ENCODE assay signal across 8 mouse cellular contexts in the genomic region with DNA sequence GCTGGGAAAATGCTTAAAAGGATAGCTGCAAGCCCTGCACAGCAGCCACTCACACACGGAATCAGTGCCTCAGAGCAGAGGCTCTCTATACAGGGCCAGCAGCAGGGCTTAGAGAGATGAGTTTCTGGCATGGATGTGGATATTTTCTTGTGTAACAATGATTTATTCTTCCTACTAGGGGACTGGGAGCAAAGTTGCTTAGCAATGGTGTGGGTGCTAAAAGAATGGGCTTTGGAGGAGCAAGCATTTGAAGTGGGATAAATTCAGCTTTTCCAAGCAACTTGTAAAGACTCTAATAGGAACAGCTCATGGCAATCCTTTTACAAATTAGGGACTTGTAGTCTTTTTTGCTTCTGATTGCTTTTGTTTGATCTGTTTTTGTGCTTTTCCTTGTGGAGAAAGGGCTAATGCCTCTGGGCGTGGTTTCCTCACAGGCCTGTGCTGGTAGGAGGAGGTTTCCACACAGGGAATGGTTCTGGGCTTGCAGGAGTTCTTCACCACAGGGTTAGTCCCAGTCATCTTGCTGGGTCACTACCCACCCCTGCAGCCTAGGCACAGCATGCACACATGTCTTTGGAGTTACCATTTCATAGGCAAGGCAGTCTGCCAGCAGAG. TPM values are rescaled to one million over a fixed set of nuclear protein-coding genes. Genes with fewer than 3 reads are reported as not detected.
DNase-seq lines count a peak whose midpoint lies in the region; ATAC-seq and TF ChIP-seq lines count a peak whose summit lies in the region.

No protein-coding gene starts in this region.

- no peak for ATAC-seq in midbrain, embryonic 11.5 days (ENCODE audit: low FRiP score)
- no peak; the same call in 1 of the 2 replicates for ATAC-seq in embryonic facial prominence, embryonic 15.5 days (ENCODE audit: insufficient number of reproducible peaks, low FRiP score, low TSS enrichment, low read depth)
- ATAC-seq in intestine, embryonic 14.5 days (replicated peaks; ENCODE audit: low FRiP score, low TSS enrichment, low read depth) = no peak
- no peak; the same call in 1 of the 2 replicates for ATAC-seq in neural tube, embryonic 15.5 days (ENCODE audit: low FRiP score)

- H3K27me3 ChIP-seq in midbrain, embryonic 10.5 days (ENCODE audit: low read depth, poor library complexity, severe bottlenecking) = no peaks in the 10 kb centered on the region
- H3K27me3 ChIP-seq in midbrain, embryonic 11.5 days (ENCODE audit: control insufficient read depth, insufficient read depth, low read length) = no peaks in the 10 kb centered on the region
- no peaks in the 10 kb centered on the region for H3K27me3 ChIP-seq in embryonic facial prominence, embryonic 15.5 days
- no peaks in the 10 kb centered on the region for H3K27me3 ChIP-seq in intestine, embryonic 14.5 days (replicated peaks; ENCODE audit: control insufficient read depth, insufficient read depth, low read length)
- no peaks in the 10 kb centered on the region for H3K27me3 ChIP-seq in neural tube, embryonic 15.5 days (replicated peaks)
- no peaks in the 10 kb centered on the region for H3K27me3 ChIP-seq in thymus, adult 2 months (ENCODE audit: control insufficient read depth, insufficient read depth, low read length)

- DNase-seq in midbrain, embryonic 10.5 days (ENCODE audit: low spot score) = no peak
- no peak for DNase-seq in midbrain, embryonic 11.5 days (ENCODE audit: low spot score, missing footprints)
- DNase-seq in intestine, embryonic 14.5 days (ENCODE audit: low spot score) = no peak
- no peak for DNase-seq in thymus, postnatal 10 days (ENCODE audit: low spot score in 2 of 2)
- DNase-seq in spleen, adult 12 weeks (ENCODE audit: low spot score) = no peak
- DNase-seq in thymus, adult 2 months = no peak

- no peak overlapping the region; the same call in 1 of the 2 replicates for H3K9ac ChIP-seq in midbrain, embryonic 11.5 days (ENCODE audit: low read length)
- no peak overlapping the region for H3K9ac ChIP-seq in embryonic facial prominence, embryonic 15.5 days
- H3K9ac ChIP-seq in intestine, embryonic 14.5 days (ENCODE audit: low read length) = no peak overlapping the region
- H3K9ac ChIP-seq in neural tube, embryonic 15.5 days (replicated peaks) = no peak overlapping the region

- H3K4me1 ChIP-seq in midbrain, embryonic 10.5 days = peaks cover 18% of the 10 kb centered on the region
- no peaks in the 10 kb centered on the region; the same call in 1 of the 2 replicates for H3K4me1 ChIP-seq in midbrain, embryonic 11.5 days (ENCODE audit: control insufficient read depth, insufficient read depth, low read length)
- peaks cover 14% of the 10 kb centered on the region for H3K4me1 ChIP-seq in embryonic facial prominence, embryonic 15.5 days
- H3K4me1 ChIP-seq in intestine, embryonic 14.5 days (replicated peaks; ENCODE audit: control insufficient read depth, insufficient read depth, low read length) = peaks cover 9% of the 10 kb centered on the region; the same call in 1 of the 2 replicates
- 0 out of 2 replicates have a peak, but pooled peaks cover 5% of the 10 kb centered on the region for H3K4me1 ChIP-seq in neural tube, embryonic 15.5 days
- H3K4me1 ChIP-seq in thymus, adult 2 months (replicated peaks; ENCODE audit: control insufficient read depth, insufficient read depth, low read length) = peaks cover 5% of the 10 kb centered on the region

- peak overlapping the region; percentile 33; the same call in 1 of the 2 replicates for H3K27ac ChIP-seq in midbrain, embryonic 10.5 days (replicated peaks)
- H3K27ac ChIP-seq in midbrain, embryonic 11.5 days (ENCODE audit: low read depth, low read length) = no peak overlapping the region
- H3K27ac ChIP-seq in embryonic facial prominence, embryonic 15.5 days (replicated peaks) = peak overlapping the region; percentile 68
- H3K27ac ChIP-seq in intestine, embryonic 14.5 days (ENCODE audit: low read depth) = peak overlapping the region; percentile 4; the same call in 1 of the 2 replicates
- peak overlapping the region; percentile 70 for H3K27ac ChIP-seq in neural tube, embryonic 15.5 days (replicated peaks)
- H3K27ac ChIP-seq in thymus, adult 2 months (ENCODE audit: control insufficient read depth, insufficient read depth, low read length) = no peak overlapping the region

- no peak for TF ChIP-seq POLR2A in thymus, adult 2 months (IDR thresholded peaks at IDR 0.05; ENCODE audit: control insufficient read depth, extremely low read depth, insufficient read depth, low read length, poor library complexity)

- no peak for TF ChIP-seq CTCF in thymus, adult 2 months (IDR thresholded peaks at IDR 0.05; ENCODE audit: borderline replicate concordance, control insufficient read depth, extremely low read depth, insufficient read depth, low read length, poor library complexity)

- H3K36me3 ChIP-seq in midbrain, embryonic 10.5 days = no peaks in the 10 kb centered on the region
- H3K36me3 ChIP-seq in midbrain, embryonic 11.5 days (ENCODE audit: control insufficient read depth, insufficient read depth, low read length) = no peaks in the 10 kb centered on the region
- H3K36me3 ChIP-seq in embryonic facial prominence, embryonic 15.5 days = no peaks in the 10 kb centered on the region
- no peaks in the 10 kb centered on the region for H3K36me3 ChIP-seq in intestine, embryonic 14.5 days (ENCODE audit: control insufficient read depth, insufficient read depth, low read length)
- no peaks in the 10 kb centered on the region for H3K36me3 ChIP-seq in neural tube, embryonic 15.5 days
- H3K36me3 ChIP-seq in thymus, adult 2 months (ENCODE audit: control insufficient read depth, insufficient read depth, low read length) = no peaks in the 10 kb centered on the region

- no peaks in the 10 kb centered on the region for H3K9me3 ChIP-seq in midbrain, embryonic 10.5 days (replicated peaks)
- H3K9me3 ChIP-seq in midbrain, embryonic 11.5 days (ENCODE audit: control insufficient read depth, low read length) = no peaks in the 10 kb centered on the region
- no peaks in the 10 kb centered on the region for H3K9me3 ChIP-seq in embryonic facial prominence, embryonic 15.5 days (replicated peaks)
- no peaks in the 10 kb centered on the region for H3K9me3 ChIP-seq in intestine, embryonic 14.5 days (ENCODE audit: control insufficient read depth, low read length)
- no peaks in the 10 kb centered on the region for H3K9me3 ChIP-seq in neural tube, embryonic 15.5 days (replicated peaks)

- 42% methylated on average over 2 of the region's 2 CpGs for WGBS in midbrain, embryonic 10.5 days
- 39% methylated on average over 2 of the region's 2 CpGs for WGBS in midbrain, embryonic 11.5 days
- 45% methylated on average over 2 of the region's 2 CpGs for WGBS in embryonic facial prominence, embryonic 15.5 days
- WGBS in intestine, embryonic 14.5 days = 46% methylated on average over 2 of the region's 2 CpGs
- WGBS in neural tube, embryonic 15.5 days = 44% methylated on average over 2 of the region's 2 CpGs
- 61% methylated on average over 2 of the region's 2 CpGs for WGBS in thymus, adult 2 months

- H3K4me2 ChIP-seq in midbrain, embryonic 11.5 days = no peak overlapping the region
- peak overlapping the region; percentile 2; the same call in 1 of the 2 replicates for H3K4me2 ChIP-seq in embryonic facial prominence, embryonic 15.5 days (replicated peaks)
- no peak overlapping the region for H3K4me2 ChIP-seq in intestine, embryonic 14.5 days (ENCODE audit: low read length)
- no peak overlapping the region for H3K4me2 ChIP-seq in neural tube, embryonic 15.5 days

- no peak overlapping the region for H3K4me3 ChIP-seq in midbrain, embryonic 10.5 days
- H3K4me3 ChIP-seq in midbrain, embryonic 11.5 days (ENCODE audit: low read depth, low read length) = no peak overlapping the region
- no peak overlapping the region for H3K4me3 ChIP-seq in embryonic facial prominence, embryonic 15.5 days (replicated peaks)
- no peak overlapping the region for H3K4me3 ChIP-seq in intestine, embryonic 14.5 days (ENCODE audit: low read depth, low read length)
- H3K4me3 ChIP-seq in neural tube, embryonic 15.5 days (replicated peaks) = no peak overlapping the region
- H3K4me3 ChIP-seq in thymus, adult 2 months (ENCODE audit: control insufficient read depth, insufficient read depth, low read length) = no peak overlapping the region

RNA-seq across cellular contexts. Expression of gene Swap70, which starts 16.4 kb away (rescaled TPM):
- polyA plus RNA-seq in midbrain, embryonic 10.5 days (2016; fragmentation: Nextera tagmentation; extraction: Ambion mirVana) = 25.3 and 26.0 TPM in 2 replicates
- 15.1 and 17.2 TPM in 2 replicates for polyA plus RNA-seq in midbrain, embryonic 11.5 days (2014; fragmentation: Nextera tagmentation; extraction: Ambion mirVana)
- polyA plus RNA-seq in embryonic facial prominence, embryonic 15.5 days (2015; fragmentation: Nextera tagmentation; extraction: Ambion mirVana) = 33.2 TPM in 2 replicates
- 32.5 and 36.0 TPM in 2 replicates for polyA plus RNA-seq in intestine, embryonic 14.5 days (2014; fragmentation: Nextera tagmentation; extraction: Ambion mirVana)
- polyA plus RNA-seq in neural tube, embryonic 15.5 days (2015; fragmentation: Nextera tagmentation; extraction: Ambion mirVana) = 11.9 and 17.2 TPM in 2 replicates
- 18.3 and 20.1 TPM in 2 replicates for polyA plus RNA-seq in thymus, adult 2 months (2012; rRNA removed)

Comparison
In these comparisons a context has a peak if more than half of its experiments do, and no peak if none do; other contexts are left out.
1. H3K27ac ChIP-seq: peak in midbrain, embryonic 10.5 days (single experiment), embryonic facial prominence, embryonic 15.5 days (single experiment), intestine, embryonic 14.5 days (single experiment) and neural tube, embryonic 15.5 days (single experiment); none in midbrain, embryonic 11.5 days (single experiment) and thymus, adult 2 months (single experiment).